Mouse (Mus musculus): ENCODE data around the gene Ppp1r37.

- no peak for TF ChIP-seq HCFC1 (IDR thresholded peaks at IDR 0.05; ENCODE audit: borderline replicate concordance, insufficient read depth, low read length)
- no peak for TF ChIP-seq ZC3H11A (IDR thresholded peaks at IDR 0.05; ENCODE audit: borderline replicate concordance, low read depth, low read length)
- no peak for TF ChIP-seq MAFK (IDR thresholded peaks at IDR 0.05; ENCODE audit: insufficient read depth, low read depth, low read length)
- TF ChIP-seq ZNF384 (IDR thresholded peaks at IDR 0.05; ENCODE audit: low read depth, low read length) = no peak
These were observed 55.8 kb downstream of the Ppp1r37 start for GRCm38 (mm10) chr7:19506969-19507611.
